Mouse (Mus musculus) thymus, postnatal 14 days (tissue): Measurements from ENCODE around the gene Glod4.

Experiments
- DNase-seq: peaks from one replicate; pipeline ENCODE4 v3.0.0; 2021

Gene Glod4

DNA sequence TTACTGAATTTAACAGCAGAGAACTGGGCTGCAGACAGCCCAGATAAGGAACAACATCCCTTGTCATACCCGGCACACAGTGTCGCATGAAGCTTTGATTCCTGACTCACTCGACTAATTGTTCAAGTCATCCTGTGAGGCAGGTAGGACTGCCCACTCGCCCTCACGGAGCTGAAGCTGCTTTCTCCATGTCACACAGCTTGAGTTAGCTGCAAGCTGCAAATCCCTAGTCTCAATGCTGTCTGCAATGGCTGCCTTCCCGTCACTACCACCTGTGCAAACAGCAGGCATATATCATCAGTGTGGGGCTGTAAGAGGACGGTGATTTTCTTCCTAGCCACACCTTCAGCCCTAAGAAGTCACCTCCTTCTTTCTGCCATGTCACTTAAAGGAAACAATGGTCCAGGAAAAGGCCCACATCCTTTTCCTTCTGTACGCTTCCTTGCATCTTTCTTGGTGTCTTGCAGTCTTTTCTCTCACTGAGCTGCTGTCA is 46.5 kb downstream of the Glod4 start:
- DNase-seq: no peak

DNA sequence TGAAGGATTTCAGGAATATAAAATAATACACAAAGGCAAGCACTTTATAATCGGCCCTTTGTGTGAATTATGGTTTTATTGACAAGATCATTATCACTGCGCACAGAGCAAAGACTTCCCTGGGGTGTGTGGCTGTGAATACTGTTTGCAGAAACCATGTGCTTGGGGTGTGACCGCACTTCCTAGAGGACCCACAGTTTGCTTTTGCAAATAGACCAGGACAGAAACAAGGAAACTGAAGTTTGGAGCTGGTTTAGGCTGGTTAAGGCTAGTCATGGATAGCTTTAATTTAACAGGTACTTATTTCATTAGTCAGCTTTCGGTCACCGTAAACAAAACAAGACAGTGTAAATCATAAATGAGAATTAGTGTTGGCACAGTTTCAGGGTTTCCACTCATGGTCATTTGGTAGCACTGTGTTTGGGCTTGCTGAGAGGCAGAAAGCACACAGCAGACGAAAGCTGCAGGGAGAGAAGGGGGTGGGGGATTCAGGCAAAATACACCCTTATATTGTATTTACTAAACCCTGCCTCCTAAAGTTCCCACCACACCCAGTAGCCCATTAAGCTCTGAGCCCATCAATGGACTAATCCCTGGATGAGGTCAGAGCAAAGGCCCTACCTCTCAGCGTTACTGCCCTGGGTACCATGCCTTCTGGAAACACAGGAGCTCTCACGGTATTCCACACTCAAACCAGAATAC is 47.1 kb downstream of the Glod4 start:
- DNase-seq: no peak

DNA sequence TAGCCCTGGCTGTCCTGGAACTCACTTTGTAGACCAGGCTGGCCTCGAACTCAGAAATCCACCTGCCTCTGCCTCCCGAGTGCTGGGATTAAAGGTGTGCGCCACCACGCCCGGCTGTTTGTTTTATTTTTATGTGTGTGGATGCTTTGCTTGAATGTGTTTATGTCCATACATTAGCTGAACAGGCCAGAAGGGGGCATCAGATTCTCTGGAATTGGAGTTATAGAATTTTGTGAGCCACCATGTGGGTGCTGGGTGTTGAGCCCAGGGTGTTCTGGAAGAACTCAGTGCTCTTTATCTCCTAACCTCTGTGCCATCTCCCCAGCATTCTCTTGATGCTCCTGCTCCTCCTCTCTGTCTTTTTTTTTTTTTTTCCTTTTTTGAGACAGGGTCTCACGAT is 56.6 kb downstream of the Glod4 start:
- DNase-seq: no peak

DNA sequence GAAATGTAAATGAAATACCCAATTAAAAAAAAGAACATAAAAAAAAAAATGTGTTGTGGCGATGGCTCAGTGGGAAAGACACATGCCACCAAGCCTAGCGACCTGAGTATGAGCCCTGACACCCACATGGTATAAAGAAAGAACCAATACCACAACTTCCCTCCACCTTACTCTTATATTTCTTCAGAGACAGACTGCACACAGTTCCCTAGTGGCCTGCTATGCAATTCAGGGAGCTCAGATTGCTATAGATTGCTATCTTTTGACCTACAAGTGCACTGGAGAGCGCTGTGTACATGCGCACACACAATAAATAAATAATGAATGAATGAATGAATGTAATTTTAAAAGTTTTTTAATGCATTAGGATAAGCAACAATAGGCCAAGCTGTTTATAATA is 59.8 kb downstream of the Glod4 start:
- no peak for DNase-seq

DNA sequence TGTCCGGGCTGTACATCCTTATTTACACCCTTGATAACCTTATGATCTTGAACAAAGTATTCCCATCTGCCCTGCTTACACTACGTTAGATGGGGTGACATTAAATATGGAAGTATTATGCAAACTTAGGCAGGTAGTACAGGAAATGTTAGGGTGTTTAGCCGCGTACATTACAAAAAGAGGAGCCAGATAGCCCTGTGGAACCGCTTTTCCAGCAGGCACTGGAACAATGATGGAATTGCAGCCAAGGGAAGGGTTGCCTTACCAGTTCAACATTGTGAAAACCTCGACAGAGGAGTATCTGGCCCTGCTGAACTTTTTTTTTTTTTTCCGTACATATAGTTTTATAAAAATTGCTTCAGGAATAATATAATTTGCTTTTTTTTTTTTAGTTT is 63.4 kb downstream of the Glod4 start:
- DNase-seq: no peak

DNA sequence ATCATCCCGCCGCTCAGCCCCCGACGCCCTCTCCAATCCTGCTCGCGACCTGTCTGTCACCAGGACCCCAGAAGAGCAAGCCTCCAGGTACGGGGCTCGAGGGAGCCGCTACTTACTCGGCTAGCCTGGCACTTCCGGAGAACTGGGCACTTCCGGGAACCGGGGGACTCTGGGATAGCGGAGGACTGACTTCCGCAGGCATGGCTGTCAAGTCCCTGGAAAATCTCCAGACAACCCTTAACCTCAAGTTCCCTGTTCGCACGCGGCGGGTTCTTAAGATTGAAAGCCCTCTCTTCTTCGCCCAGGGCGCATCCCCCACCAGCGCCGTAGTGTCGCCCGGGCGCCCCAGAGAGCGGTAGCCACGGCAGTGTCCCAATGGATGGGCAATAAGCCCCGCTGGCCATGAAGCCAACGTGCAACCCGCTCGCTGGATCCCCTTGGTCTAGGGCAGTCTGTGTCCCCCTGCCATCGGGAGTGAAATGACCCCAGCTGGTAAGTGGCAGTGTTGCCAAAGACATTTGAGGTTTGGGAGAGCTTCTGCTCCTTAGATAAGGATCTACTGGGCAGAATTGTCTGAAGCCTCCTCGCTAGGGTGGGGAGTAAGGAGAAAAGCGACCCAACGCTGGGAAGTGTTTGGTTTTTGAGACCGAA is 63.9 kb downstream of the Glod4 start, which contains the start of the genes Vps53 and Fam57a:
Gene Vps53 (minus strand): TSS at position 153 of the 651 bp plus-strand sequence.
Gene Fam57a (plus strand): TSS at position 177 of the 651 bp plus-strand sequence.
- DNase-seq: peak; percentile 87

DNA sequence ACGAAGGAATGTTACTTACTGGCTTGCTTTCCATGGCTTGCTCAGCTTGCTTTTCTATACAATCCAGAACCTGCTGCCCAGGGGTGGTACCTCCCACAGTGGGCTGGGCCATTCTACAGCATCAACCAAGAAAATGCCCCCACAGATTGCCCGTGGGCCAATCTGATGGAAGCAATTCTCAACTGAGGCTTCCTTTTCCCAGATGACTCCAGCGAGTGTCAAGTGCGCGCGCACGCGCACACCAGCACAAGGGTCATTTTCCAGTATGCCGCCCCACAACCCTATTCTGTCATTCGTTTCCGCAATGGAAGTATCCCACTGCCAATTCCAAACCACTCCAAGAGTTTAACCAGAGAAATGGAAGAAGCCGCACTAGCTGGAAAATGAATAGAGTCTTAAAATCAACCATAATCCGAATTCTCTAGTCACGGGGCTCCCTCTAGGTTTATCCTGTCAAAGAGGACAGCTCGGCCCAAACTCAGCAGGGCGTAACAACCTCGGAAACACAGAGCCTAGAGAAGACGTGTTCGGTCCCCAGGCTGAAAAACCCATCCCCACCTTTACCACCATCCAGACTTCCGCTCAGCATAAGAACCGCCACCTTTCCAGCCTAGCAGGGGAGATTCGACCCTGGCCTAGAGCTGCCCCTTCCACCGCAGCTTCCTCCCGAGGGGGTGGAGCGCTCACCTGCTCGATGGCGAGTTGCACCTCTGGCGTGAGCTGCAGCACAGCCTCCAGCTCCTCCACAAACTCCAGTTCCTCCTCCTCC is 64.6 kb downstream of the Glod4 start:
- peak; percentile 10 for DNase-seq

DNA sequence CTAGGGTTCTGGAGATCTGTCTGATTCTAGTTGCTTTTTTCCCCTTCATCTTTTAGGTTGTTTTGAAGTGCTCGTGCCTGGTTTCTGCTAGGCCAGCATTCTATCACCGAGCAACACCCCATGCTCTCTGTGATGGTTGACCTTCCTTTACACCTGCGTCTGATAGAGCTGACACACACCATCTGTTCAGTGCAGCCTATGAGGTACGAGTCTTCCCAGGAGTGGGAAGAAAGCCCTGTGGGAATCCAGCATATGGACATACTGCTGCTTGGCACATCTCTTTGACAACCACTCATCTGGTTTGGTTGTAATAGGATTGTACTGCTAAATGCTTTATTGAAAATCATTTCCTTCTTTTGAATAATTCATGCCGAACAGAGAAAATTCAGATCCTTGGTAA is 73.3 kb downstream of the Glod4 start:
- no peak for DNase-seq

DNA sequence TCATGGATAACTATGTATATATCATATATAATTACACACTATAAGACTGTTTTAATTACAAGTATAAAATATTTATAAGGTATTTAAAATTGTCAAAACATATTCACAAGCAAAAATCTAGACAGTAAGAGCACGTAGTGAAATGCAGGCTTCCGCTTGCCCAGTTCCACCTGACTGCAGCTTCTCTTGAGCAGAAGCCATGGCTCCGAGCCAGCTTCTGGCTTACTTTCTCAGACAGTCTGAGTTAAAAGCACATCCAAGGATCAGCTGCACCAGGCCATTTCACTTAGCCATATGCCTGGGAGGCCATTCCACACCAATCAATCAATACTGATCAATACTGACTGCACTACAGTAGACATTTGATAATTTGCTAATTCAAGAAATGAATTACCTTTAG is 74.5 kb downstream of the Glod4 start:
- no peak for DNase-seq

DNA sequence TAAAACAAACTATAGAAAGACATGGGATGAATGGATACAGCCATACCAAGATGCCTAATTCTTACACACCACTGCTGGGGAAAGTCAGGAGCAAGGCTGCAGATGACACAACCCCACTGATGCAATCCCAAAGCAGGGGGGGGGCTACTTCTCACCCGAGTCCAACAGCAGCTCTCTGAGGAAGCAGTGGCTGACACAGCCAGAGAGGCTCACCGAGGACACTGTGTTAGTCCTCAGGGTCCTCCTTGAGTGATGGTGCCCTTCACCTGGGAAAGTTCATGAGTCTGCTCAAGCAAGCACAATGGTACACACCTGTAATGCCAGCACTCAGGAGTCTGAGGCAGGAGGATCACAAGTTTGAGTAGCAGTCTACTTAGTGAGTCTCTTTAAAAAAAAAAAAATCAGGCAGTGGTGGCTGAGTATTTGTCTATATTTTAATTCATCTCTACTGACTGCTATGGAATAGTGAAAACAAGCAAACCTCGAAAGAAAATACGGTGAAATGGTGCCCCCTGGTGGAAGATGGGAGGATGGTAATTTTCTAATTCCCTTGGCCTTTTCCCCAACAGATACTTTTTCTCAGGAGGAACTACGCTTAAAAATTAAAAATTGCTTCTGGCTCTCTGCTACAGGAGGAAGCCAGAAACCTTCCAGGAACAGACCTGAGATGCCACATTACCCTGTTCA is 76.3 kb downstream of the Glod4 start:
- peak; percentile 70 for DNase-seq

DNA sequence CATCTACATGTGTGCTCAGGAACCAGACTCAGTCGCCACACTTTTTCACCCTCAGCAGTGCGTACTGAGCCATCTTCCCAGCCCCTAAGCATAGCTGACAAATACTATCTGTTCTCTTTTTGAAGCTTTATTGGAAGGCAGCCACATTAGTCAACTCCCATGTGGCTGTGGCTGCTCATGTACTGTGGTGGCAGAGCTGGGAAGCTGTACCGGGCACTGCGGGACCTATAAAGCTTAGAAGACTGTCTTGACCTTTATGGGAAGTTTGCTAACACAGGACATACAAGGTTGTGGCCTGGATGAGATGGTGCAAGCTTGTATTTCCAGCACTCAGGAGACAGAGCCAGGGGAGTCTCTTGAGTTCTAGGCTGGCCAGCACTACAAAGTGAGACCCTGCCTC is 76.9 kb downstream of the Glod4 start:
- DNase-seq: no peak

DNA sequence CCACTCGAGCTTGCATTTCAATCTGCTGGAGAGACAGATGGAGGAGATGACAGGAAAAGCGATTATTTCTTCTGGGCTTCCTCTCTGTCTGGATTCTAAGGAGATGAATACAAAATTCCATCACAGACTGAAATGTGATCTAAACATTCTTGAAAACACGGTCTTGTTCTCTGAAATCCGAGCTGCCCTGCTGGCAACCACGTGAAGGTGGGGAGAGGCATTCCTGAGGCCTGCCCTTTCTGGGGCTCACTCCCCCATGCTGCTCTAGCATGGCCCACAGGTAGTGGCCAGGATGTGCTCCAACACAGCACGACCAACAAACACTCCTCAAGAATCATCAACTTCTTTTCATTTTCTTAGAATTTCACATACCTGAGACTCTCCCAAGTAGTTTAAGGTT is 83.3 kb downstream of the Glod4 start:
- DNase-seq: no peak

DNA sequence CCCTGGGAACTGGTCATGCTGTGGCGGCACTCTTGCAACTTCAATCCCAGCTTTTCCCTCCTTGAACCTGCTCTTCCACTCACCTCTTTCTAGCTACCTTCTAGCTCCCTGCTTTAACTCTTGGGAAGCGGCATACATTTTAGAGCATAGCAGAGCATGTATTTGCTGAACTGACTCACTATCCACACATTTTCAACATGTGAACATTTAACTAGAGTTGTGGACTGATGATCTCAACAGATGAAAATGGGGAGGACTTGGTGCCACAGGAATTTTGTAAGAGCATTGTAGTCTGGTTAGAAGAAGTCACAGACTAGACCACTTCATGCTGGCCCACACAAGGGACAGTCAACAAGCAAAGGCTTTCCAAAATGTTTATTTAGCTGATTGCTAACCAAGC is 85.2 kb downstream of the Glod4 start:
- no peak for DNase-seq

DNA sequence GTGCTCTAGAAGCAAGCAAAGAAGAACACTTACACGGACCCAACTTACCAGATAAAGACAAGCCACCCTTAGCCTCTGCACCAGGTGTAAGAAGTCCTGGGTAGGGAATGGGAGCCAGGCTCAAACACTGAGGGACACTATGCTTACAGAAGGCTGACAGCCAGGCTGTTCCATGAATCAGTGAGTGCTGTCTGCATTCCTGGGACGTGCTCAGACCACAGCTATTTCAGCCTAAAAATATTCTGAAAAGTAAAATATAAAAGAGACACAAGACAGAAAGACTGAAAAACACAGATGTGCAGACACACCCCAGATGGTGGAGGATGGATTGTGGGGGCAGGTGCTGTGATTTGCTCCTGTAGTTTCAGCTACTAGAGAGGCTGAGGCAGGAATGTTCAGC is 88.7 kb downstream of the Glod4 start:
- DNase-seq: no peak

DNA sequence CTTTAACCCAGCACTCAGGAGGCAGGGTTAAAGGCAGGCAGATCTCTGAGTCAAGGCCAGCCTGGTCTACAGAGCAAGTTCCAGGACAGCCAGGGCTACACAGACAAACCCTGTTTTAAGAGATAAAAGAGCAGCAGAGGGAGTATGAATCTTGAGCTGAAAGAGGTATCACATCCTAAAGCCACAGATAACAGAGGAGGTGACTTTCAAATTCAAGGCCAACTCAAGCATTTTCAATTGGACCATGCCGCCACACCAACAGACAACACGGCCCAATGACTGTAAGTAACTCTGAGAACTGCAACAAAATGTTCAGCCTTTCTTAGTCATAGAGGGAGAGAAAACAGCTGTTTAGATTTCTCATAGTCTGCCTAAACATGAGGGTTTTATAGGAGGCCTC is 89.3 kb downstream of the Glod4 start:
- DNase-seq: no peak

DNA sequence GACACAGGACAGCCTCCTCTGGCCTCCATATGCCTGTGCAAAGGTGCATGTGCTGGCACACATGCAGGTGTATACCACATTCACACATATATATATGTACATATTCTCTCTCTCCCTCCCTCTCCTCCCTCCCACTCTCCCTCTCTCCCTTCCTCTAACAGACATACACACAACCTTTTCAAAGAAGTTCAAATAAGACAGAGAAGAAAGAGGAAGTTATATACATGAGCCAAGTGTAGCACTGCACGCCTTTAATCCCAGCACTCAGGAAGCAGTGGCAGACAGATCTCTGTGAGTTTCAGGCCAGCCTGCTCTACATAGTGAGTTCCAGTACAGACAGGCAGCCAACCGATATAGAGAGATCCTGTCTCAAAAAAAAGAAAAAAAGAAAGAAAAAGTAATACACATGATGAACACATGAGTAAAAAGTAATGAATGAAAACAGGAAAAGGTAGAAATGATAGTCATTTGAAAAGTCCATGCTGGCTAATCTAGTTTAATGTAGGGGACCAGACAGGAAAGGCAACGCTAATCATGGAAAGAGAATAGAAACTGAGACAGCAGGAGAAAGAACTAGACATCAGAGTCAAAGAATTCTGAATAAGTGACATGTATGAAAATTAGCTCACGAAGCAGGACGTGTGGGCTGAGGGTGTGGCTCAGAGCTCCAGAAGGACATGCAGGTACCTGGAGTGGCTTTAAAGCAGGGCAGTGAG is 90.1 kb downstream of the Glod4 start:
- peak; percentile 15 for DNase-seq

DNA sequence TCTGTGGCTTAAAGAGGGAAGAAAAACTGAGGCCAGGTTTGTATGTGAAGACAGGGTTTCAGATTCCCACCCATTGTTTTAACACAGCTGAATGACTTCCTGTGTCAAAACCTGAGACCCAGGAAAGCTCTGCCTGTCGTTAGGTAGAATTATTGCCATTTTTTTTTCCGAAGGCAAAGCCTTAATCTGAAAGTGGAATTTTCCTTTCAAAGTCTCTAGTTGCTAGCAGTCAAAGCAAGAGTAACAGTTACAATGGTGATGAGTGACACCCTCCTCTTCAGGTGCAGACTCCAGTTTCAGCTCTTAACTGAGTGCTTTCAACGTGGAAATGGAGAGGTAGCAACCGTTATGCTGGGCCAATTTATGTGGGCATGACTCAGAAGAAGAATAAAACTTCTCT is 92.5 kb downstream of the Glod4 start:
- DNase-seq: no peak

DNA sequence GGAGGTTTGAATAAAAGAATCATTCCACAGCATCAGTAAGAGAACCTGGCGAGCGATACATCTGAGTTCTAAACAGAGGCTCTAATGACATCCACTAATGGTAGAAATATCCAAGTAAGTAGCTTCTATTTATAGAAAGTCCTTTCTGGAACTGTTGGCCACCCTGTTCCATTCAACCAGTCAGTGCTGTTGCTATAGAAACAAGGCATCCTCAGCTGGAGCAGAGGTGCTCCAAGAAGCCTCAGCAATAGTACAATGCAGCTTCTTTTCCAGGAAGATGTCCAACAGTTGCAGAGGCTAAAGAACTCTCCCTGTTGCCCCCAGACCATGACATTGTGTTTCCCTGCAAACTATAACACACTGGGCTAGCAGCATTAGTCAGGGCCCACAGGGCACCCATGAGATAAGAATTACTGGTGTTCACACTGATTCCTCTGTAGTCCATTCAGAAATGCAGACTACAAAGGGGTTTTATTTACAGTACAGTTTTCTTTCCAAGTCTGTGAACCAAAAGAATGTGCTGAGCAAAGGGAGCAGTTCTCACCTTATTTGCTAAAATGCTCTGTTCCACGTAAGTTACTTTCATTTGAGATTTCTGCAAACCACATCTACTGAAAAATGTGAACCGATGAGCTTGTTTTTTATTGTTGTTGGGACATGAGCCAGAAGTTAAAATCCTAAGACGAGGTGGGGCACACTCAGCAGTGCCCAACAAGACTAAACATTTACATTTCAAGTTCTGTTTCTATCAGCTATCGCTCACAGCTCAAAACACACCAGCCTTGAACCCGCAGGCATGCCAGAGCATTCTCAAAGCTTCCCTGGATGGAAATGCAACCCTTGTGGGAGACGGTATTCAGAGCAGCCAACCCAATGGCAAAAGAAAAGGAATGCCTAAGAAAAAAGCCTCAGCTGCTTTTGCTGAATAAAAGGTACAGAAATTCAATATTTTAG is 95.2 kb downstream of the Glod4 start:
- DNase-seq: no peak

DNA sequence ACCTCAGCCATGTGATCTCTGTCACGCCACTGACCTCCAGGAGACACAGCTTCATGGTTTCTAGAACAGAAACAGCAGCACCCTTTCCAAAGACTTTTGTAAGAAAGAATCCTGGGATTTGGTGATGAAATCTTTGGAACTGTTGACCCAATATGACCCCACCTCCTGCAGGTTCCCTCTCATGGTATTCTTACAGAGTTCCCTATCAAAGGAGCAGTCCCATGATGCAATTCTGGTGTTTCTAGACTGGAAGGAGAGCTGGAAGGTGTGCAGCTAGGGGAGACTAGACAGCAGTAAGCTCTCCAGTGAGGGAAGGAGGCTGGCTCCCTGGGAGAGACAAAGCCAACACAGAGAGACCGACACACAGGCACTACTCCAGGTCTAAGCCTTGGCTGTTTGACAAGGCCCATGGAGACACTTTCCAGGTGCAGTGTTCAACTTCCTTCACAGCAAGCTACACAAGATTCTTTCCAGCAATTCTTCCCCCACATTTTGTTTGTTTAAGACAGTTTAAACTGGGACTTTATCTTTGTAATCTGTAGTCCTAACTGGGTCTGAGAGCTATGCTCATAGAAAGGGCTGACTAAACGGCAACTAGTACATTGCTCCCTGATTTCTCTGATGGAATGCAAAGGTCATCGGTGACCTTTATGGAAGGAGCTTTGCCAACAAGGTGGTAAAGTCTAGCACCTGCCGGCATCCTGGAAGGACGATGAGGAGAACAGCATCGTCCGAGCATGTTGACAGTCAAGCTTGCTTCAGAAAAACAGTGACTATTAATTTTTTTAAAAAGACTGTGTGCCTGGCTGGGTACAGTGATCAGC is 97.1 kb downstream of the Glod4 start:
- no peak for DNase-seq

DNA sequence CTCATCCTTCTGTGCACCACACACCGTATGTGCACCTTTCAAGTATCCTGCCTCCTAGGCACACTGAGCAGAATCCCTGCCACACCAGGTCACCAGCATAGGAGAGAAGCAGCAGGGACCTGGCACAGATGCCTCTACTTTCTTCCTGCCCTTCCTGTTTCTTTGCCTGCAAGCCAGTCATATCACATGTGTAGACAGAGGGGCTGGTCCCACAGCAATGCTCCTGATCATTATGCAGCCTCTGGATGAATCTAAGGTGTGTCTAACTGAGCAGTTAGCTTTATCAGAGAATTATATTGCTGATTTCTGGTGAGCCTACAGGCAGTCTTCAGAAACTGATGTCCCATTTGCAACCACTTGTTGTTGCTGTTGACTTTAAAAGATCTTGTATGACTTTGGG is 98.4 kb downstream of the Glod4 start:
- DNase-seq: no peak
